Mouse (Mus musculus) right cerebral cortex, adult 18-20 months (tissue): ENCODE data around the gene Ano8.
"Not testable (repeated sequence)": the region's sequence is repeated elsewhere in the genome, so short reads cannot be mapped to it uniquely, and the experiment has no call there.

Experiments
- DNase-seq: peaks from one replicate; pipeline ENCODE4 v3.0.0; 2022; ENCODE audit warnings: mixed read lengths

The Ano8 gene

DNA sequence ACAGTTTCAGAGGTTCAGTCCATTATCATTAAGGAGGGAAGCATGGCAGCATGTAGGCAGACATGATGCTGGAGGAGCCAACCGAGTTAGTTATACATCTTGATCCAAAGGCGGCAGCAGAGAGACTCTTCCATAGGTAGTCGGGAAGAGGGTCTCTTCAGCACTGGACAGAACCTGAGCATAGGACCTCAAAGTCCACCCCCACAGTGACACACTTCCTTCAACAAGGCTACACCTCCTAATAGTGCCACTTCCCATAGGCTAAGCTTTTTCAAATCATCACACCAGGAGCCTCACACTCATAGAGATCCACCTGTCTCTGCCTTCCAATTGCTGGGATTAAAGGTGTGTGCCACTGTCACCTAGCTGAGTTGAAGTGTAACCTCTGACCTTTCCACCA is 48.7 kb downstream of the Ano8 start:
- DNase-seq, result no peak

DNA sequence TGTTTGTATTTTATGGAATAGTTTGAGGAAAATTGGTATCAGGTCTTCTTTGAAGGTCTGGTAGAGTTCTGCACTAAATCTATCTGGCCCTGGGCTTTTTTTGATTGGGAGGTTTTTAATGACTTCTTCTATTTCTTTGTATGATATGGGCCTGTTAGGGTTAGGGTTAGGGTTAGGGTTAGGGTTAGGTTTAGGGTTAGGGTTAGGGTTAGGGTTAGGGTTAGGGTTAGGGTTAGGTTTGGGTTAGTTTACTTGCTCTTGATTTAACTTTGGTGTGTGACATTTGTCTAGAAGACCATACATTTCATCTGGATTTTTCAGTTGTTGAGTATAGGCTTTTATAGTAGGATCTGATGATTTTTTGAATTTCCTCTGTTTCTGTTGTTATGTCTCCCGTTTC is 52.8 kb downstream of the Ano8 start:
- not testable (repeated sequence) for DNase-seq
